Mouse (Mus musculus): Measurements from ENCODE around the gene Jchain.

GRCm38 (mm10) chr5:88499781-88500180 is 27.9 kb downstream of the Jchain start:
- no peak for TF ChIP-seq CTCF (IDR thresholded peaks at IDR 0.05; ENCODE audit: low read depth)
- TF ChIP-seq EP300 (optimal IDR thresholded peaks at IDR 0.05), result no peak

Data from stomach, postnatal 0 days (tissue).